Mouse (Mus musculus): Measurements from ENCODE around the gene Ephb3.

Gene Ephb3

GRCm38 (mm10) chr16:21246391-21247036 lies 42.0 kb downstream of the Ephb3 start:
- ATAC-seq (ENCODE audit: low TSS enrichment), result no peak; the same call in 1 of the 2 replicates

DNA sequence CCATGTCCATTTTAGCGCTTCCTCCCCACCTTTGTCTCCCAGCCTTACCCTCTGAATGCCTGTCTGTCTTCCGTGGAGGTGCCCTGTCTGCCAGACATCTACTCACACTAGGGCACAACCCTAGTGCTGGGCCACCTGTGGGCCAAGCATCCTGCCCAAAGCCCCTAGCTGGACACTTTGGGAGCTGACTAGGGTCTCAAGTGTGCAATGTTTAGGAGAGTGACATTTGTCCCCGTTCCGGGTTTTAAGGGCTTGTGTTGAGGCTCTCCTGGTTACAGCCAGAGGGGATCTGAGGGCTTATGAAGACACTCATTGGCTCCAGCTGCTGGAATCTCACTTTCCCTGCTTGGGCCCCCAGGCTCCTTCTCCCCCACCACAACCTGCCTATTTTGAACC lies 42.5 kb downstream of the Ephb3 start:
- no peak for ATAC-seq (ENCODE audit: low TSS enrichment)

- ATAC-seq (ENCODE audit: low TSS enrichment), result peak; percentile 42; the same call in 1 of the 2 replicates
Observed at GRCm38 (mm10) chr16:21247871-21248712, 43.5 kb downstream of the Ephb3 start.

DNA sequence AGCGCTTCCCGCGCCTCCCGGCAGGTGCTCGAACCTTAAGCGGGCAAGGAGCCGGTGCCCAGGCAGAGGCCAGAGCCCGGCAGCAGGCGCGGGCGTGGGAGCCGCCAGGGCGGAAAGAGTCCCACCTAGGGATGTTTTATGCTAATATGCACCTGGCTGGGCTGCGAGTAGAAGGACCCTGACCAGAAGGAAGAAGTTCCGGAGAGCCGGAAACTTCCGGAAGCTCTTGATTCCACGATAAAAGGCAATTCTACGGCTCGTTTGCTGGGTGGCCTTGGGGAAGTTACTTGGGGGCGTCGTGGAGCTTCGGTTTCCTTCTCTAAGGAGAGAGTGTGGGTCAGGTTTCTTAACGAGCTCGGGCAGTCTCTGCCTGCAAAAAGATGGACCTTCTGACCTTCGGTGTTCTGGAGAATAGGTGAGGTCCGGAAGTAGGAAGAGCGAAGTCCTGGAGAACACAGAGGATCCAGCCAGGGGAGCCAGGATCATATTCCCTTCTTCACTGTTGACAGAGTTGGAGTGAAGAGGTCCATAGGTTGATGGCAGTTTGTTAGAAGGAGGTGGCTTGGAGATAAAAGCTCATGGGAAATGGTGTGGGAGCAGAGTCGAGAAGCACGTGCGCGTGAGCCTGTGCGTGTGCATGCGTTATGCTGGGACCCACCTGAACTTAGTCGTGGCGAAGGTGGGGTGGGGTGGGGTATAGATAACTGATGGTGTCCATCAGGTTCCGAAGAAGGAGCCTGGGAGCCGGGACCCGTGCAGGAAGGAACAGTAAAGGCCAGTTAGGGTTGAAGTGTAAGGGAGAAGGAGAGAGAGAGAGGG lies 44.4 kb downstream of the Ephb3 start:
- no peak for ATAC-seq (ENCODE audit: low TSS enrichment)

- ATAC-seq (ENCODE audit: low TSS enrichment), result no peak
Observed at GRCm38 (mm10) chr16:21252401-21252955, 47.9 kb downstream of the Ephb3 start.

GRCm38 (mm10) chr16:21255574-21256304 lies 51.2 kb downstream of the Ephb3 start:
- no peak for ATAC-seq (ENCODE audit: low TSS enrichment)

- no peak for ATAC-seq (ENCODE audit: low TSS enrichment)
Observed at GRCm38 (mm10) chr16:21256514-21257305, 52.2 kb downstream of the Ephb3 start.

DNA sequence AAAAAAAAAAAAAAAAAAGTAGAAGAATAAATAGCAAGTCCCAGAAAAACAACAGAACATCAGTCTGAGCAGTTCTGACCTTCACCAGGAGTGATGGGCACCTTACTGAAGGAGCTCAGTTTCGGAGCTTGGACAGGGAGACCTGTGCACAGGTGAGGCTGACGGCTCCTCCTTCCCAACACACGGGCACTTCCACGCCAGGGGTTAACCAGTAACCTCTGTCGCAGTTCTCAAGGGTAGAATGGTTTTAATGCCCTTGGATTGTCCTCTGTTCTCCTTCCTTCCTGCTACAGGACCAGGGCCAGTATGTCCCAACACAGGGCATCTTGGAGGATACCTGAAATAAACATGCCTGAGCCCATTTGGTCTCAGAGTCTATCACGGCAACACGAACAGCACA lies 60.9 kb downstream of the Ephb3 start:
- ATAC-seq (ENCODE audit: low TSS enrichment), result no peak

DNA sequence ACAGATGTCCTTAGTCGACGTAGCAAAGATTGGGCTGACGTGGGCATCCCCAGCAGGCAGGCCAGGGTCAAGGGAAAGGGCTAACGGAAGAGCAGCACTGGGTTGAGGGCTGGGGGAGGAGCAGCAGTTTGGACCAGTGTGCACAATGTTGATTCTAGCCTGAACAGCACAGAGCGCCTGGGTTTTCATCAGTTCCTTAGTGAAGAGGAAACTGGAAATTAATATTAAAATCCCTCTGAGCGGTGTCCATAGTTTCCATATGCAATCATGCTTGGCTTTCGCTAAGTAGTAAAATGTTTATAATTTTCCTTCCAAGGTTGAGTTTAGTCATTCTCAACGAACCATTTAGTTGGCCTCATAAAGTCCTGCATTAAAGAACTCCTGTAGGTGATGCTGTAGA lies 65.2 kb downstream of the Ephb3 start:
- no peak for ATAC-seq (ENCODE audit: low TSS enrichment)

DNA sequence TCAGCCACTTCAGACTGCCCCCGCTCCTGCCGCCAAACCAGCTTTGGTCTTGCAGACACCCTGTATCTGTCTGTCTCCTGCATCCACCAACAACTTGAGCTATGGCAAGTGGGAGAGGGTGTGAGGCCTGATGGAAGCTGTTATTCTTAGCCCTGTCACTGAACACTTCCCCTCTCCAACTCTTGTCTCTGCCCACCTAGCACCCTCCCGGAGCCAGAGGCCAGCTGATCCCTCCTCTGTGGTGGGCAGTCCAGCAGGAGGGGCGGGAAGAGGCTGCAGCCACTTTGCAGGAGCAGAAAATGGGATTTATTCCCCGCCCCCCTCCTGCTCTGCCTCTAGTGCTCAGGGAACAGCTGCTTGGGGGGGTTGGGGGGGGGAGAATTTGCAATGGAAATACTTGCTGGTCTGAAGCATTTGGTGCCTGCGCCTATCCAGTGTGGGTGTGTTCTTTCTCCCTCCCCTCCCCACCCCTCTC lies 67.3 kb downstream of the Ephb3 start:
- peak; percentile 96 for ATAC-seq (ENCODE audit: low TSS enrichment)

- no peak for ATAC-seq (ENCODE audit: low TSS enrichment)
Observed at GRCm38 (mm10) chr16:21272748-21273147, 68.2 kb downstream of the Ephb3 start.

All from frontal cortex, adult (tissue).